ENCODE assay signal across 21 mouse cellular contexts in genomic region chr9:45090811-45091210, GRCm38 (mm10). TPM values are rescaled to one million over a fixed set of nuclear protein-coding genes. Genes with fewer than 3 reads are reported as not detected.
DNase-seq lines count a peak whose midpoint lies in the region; ATAC-seq and TF ChIP-seq lines count a peak whose summit lies in the region.
"Had no signal": no experiment of that assay in that cellular context is flagged by ENCODE, and none has a peak within 500 bp of the region (broad histone marks: within the 10 kb centered on the region; RNA-seq: fewer than 3 reads in every experiment).

No protein-coding gene starts in this region.

- 0 out of 2 replicates have a peak, but pooled peaks have one; percentile 10 for TF ChIP-seq CTCF in kidney, adult 2 months (conservative IDR thresholded peaks at IDR 0.05; ENCODE audit: insufficient read depth, insufficient read length, low read depth, low read length)
- peak; percentile 27 for TF ChIP-seq CTCF in ES-Bruce4 (IDR thresholded peaks at IDR 0.05; ENCODE audit: low read depth, low read length)
- peak; percentile 48 for TF ChIP-seq CTCF in stomach, postnatal 0 days (IDR thresholded peaks at IDR 0.05; ENCODE audit: low read depth)
- no peak; the same call in 1 of the 2 replicates for TF ChIP-seq CTCF in left cerebral cortex, adult 2 months (IDR thresholded peaks at IDR 0.05)

- 73% methylated on average over 3 of the region's 3 CpGs for WGBS in kidney, adult 2 months
- 73% methylated on average over 3 of the region's 3 CpGs for whole genome bisulfite sequencing in midbrain, embryonic 14.5 days
- WGBS in midbrain, embryonic 16.5 days, result 52% methylated on average over 3 of the region's 3 CpGs
- 78% methylated on average over 3 of the region's 3 CpGs for WGBS in stomach, postnatal 0 days

- no peak overlapping the region for H3K9ac ChIP-seq in midbrain, embryonic 14.5 days (replicated peaks; ENCODE audit: low read length)
- H3K9ac ChIP-seq in midbrain, embryonic 16.5 days (ENCODE audit: low read depth, low read length), result no peak overlapping the region
- no peak overlapping the region for H3K9ac ChIP-seq in ES-Bruce4 (ENCODE audit: low read depth, poor library complexity, severe bottlenecking)
- no peak overlapping the region for H3K9ac ChIP-seq in stomach, postnatal 0 days (ENCODE audit: low read length)
- H3K9ac ChIP-seq: forebrain, embryonic 13.5 days; heart, embryonic 12.5 days; hindbrain, embryonic 13.5 days; midbrain, embryonic 13.5 days had no signal

- no peak overlapping the region for H3K4me3 ChIP-seq in kidney, adult 2 months (ENCODE audit: insufficient read depth, low read depth, low read length)
- H3K4me3 ChIP-seq in midbrain, embryonic 14.5 days (replicated peaks; ENCODE audit: low read depth, low read length), result no peak overlapping the region
- H3K4me3 ChIP-seq in midbrain, embryonic 16.5 days (ENCODE audit: low read depth, low read length), result no peak overlapping the region
- no peak overlapping the region for H3K4me3 ChIP-seq in ES-Bruce4 (ENCODE audit: low read depth, low read length)
- no peak overlapping the region for H3K4me3 ChIP-seq in stomach, postnatal 0 days (ENCODE audit: low read depth, low read length)
- no peak overlapping the region for H3K4me3 ChIP-seq in left cerebral cortex, adult 2 months
- H3K4me3 ChIP-seq: forebrain, embryonic 13.5 days; heart, embryonic 12.5 days; hindbrain, embryonic 13.5 days; midbrain, embryonic 13.5 days had no signal

- ATAC-seq in midbrain, embryonic 14.5 days (ENCODE audit: low FRiP score, low TSS enrichment), result no peak
- no peak for ATAC-seq in midbrain, embryonic 16.5 days
- ATAC-seq in stomach, postnatal 0 days (ENCODE audit: low FRiP score, low TSS enrichment), result no peak
- ATAC-seq: CD4-positive, CD25-positive, alpha-beta regulatory T cell, adult 4 months; forebrain, embryonic 13.5 days; midbrain, embryonic 13.5 days had no signal

- no peak for TF ChIP-seq POLR2A in kidney, adult 2 months (IDR thresholded peaks at IDR 0.05; ENCODE audit: low read depth, low read length)
- no peak for TF ChIP-seq POLR2A in ES-Bruce4 (IDR thresholded peaks at IDR 0.05; ENCODE audit: insufficient read depth, low read length)

- H3K27me3 ChIP-seq in kidney, adult 2 months (replicated peaks; ENCODE audit: control insufficient read depth, insufficient read depth, low read length), result no peaks in the 10 kb centered on the region
- H3K27me3 ChIP-seq in midbrain, embryonic 14.5 days (ENCODE audit: control insufficient read depth, insufficient read depth, low read length), result no peaks in the 10 kb centered on the region
- H3K27me3 ChIP-seq in midbrain, embryonic 16.5 days (ENCODE audit: control insufficient read depth, insufficient read depth, low read depth, low read length), result no peaks in the 10 kb centered on the region
- no peaks in the 10 kb centered on the region for H3K27me3 ChIP-seq in ES-Bruce4 (ENCODE audit: control insufficient read depth, insufficient read depth, low read length, poor library complexity, severe bottlenecking)
- no peaks in the 10 kb centered on the region for H3K27me3 ChIP-seq in stomach, postnatal 0 days (ENCODE audit: control insufficient read depth, insufficient read depth, low read length)

- no peak overlapping the region for H3K4me2 ChIP-seq in midbrain, embryonic 14.5 days (ENCODE audit: low read length)
- H3K4me2 ChIP-seq in midbrain, embryonic 16.5 days (ENCODE audit: low read length), result no peak overlapping the region
- no peak overlapping the region for H3K4me2 ChIP-seq in stomach, postnatal 0 days (replicated peaks; ENCODE audit: low read depth)
- H3K4me2 ChIP-seq: forebrain, embryonic 13.5 days; heart, embryonic 12.5 days; hindbrain, embryonic 13.5 days; midbrain, embryonic 13.5 days had no signal

- no peaks in the 10 kb centered on the region for H3K36me3 ChIP-seq in kidney, adult 2 months (ENCODE audit: control insufficient read depth, insufficient read depth, low read length)
- no peaks in the 10 kb centered on the region for H3K36me3 ChIP-seq in midbrain, embryonic 14.5 days (ENCODE audit: control insufficient read depth, insufficient read depth, low read length)
- no peaks in the 10 kb centered on the region for H3K36me3 ChIP-seq in midbrain, embryonic 16.5 days (ENCODE audit: control insufficient read depth, insufficient read depth, low read length)
- H3K36me3 ChIP-seq in ES-Bruce4 (ENCODE audit: control insufficient read depth, insufficient read depth, low read length, poor library complexity, severe bottlenecking), result no peaks in the 10 kb centered on the region
- H3K36me3 ChIP-seq in stomach, postnatal 0 days (ENCODE audit: control insufficient read depth, insufficient read depth, low read length), result no peaks in the 10 kb centered on the region
- H3K36me3 ChIP-seq: heart, embryonic 12.5 days; hindbrain, embryonic 13.5 days; midbrain, embryonic 13.5 days had no signal

- no peak for DNase-seq in kidney, adult 2 months
- no peak for DNase-seq in kidney, adult 8-10 months
- peak; percentile 30 for DNase-seq in midbrain, embryonic 14.5 days
- DNase-seq in stomach, postnatal 0 days (ENCODE audit: low spot score), result no peak
- DNase-seq in left cerebral cortex, adult 2 months (ENCODE audit: extremely low spot score in 1 of 2, low spot score in 2 of 2), result no peak
- DNase-seq: adrenal gland, postnatal 36 days; cerebellum, adult 9-10 months; gastrocnemius, postnatal 36 days; heart, postnatal 14 days; kidney, postnatal 10 days; left cerebral cortex, postnatal 4 days had no signal

- no peak overlapping the region for H3K27ac ChIP-seq in kidney, adult 2 months (ENCODE audit: insufficient read depth, low read depth, low read length)
- no peak overlapping the region for H3K27ac ChIP-seq in midbrain, embryonic 14.5 days (replicated peaks; ENCODE audit: low read depth, low read length)
- no peak overlapping the region for H3K27ac ChIP-seq in midbrain, embryonic 16.5 days (ENCODE audit: low read length)
- H3K27ac ChIP-seq in ES-Bruce4 (ENCODE audit: insufficient read depth, low read length), result no peak overlapping the region
- no peak overlapping the region for H3K27ac ChIP-seq in stomach, postnatal 0 days (replicated peaks)
- no peak overlapping the region for H3K27ac ChIP-seq in left cerebral cortex, adult 2 months
- H3K27ac ChIP-seq: forebrain, embryonic 13.5 days; hindbrain, embryonic 13.5 days; midbrain, embryonic 13.5 days had no signal

- intact Hi-C loops in left cerebral cortex, adult 2 months (cut with DNase I), result no loop called here

- no peaks in the 10 kb centered on the region for H3K9me3 ChIP-seq in midbrain, embryonic 14.5 days (ENCODE audit: control insufficient read depth, low read length)
- H3K9me3 ChIP-seq in midbrain, embryonic 16.5 days (replicated peaks; ENCODE audit: control insufficient read depth, low read length, poor library complexity, severe bottlenecking), result no peaks in the 10 kb centered on the region
- no peaks in the 10 kb centered on the region for H3K9me3 ChIP-seq in ES-Bruce4 (replicated peaks; ENCODE audit: control insufficient read depth, insufficient read depth, low read length, poor library complexity, severe bottlenecking)
- H3K9me3 ChIP-seq in stomach, postnatal 0 days (ENCODE audit: control insufficient read depth, low read length), result no peaks in the 10 kb centered on the region
- H3K9me3 ChIP-seq: forebrain, embryonic 13.5 days; heart, embryonic 12.5 days; hindbrain, embryonic 13.5 days; midbrain, embryonic 13.5 days had no signal

- H3K4me1 ChIP-seq in kidney, adult 2 months (ENCODE audit: control insufficient read depth, insufficient read depth, low read length), result no peaks in the 10 kb centered on the region
- no peaks in the 10 kb centered on the region for H3K4me1 ChIP-seq in midbrain, embryonic 14.5 days (ENCODE audit: control insufficient read depth, insufficient read depth, low read length)
- H3K4me1 ChIP-seq in midbrain, embryonic 16.5 days (ENCODE audit: control insufficient read depth, insufficient read depth, low read length), result no peaks in the 10 kb centered on the region
- H3K4me1 ChIP-seq in ES-Bruce4 (ENCODE audit: control insufficient read depth, insufficient read depth, low read length), result no peaks in the 10 kb centered on the region
- no peaks in the 10 kb centered on the region; the same call in 1 of the 2 replicates for H3K4me1 ChIP-seq in stomach, postnatal 0 days (replicated peaks; ENCODE audit: control insufficient read depth, insufficient read depth)
- H3K4me1 ChIP-seq: forebrain, embryonic 13.5 days; hindbrain, embryonic 13.5 days; midbrain, embryonic 13.5 days had no signal

- TF ChIP-seq EP300 in ES-Bruce4 (IDR thresholded peaks at IDR 0.05; ENCODE audit: insufficient read depth, low read depth, low read length), result no peak
- TF ChIP-seq EP300 in stomach, postnatal 0 days (optimal IDR thresholded peaks at IDR 0.05), result no peak

RNA-seq across cellular contexts. Expression of gene Jaml, which starts 11.8 kb away (rescaled TPM):
- 0.08 and 0.53 TPM in 2 replicates for polyA plus RNA-seq in kidney, adult 2 months (2012; rRNA removed)
- 0.12 and 0.24 TPM in 2 replicates for polyA plus RNA-seq in midbrain, embryonic 14.5 days (2014; fragmentation: Nextera tagmentation; extraction: Ambion mirVana)
- polyA plus RNA-seq in midbrain, embryonic 16.5 days (2015; fragmentation: Nextera tagmentation; extraction: Ambion mirVana), result 0.29 and 0.32 TPM in 2 replicates
- not detected in 2 replicates for polyA plus RNA-seq in ES-Bruce4 (2011; ENCODE audit: insufficient read depth, insufficient read length, low read depth, missing spikeins)
- 3.4 and 3.5 TPM in 2 replicates for polyA plus RNA-seq in stomach, postnatal 0 days (2015; fragmentation: Nextera tagmentation; extraction: Ambion mirVana)
- under 1 TPM; 0.41 to 0.98 TPM for total RNA-seq in left cerebral cortex, adult 2 months (2021)
- polyA plus RNA-seq: forebrain, embryonic 13.5 days had no signal

RNA-seq across cellular contexts. Expression of gene Scn2b, which starts 26.8 kb away (rescaled TPM):
- polyA plus RNA-seq in kidney, adult 2 months (2012; rRNA removed), result 0.45 and 0.58 TPM in 2 replicates
- 6.6 and 8.1 TPM in 2 replicates for polyA plus RNA-seq in midbrain, embryonic 14.5 days (2014; fragmentation: Nextera tagmentation; extraction: Ambion mirVana)
- polyA plus RNA-seq in midbrain, embryonic 16.5 days (2015; fragmentation: Nextera tagmentation; extraction: Ambion mirVana), result 10.0 and 11.3 TPM in 2 replicates
- 0.60 and 0.88 TPM in 2 replicates for polyA plus RNA-seq in ES-Bruce4 (2011; ENCODE audit: insufficient read depth, insufficient read length, low read depth, missing spikeins)
- 0.84 and 0.94 TPM in 2 replicates for polyA plus RNA-seq in stomach, postnatal 0 days (2015; fragmentation: Nextera tagmentation; extraction: Ambion mirVana)
- total RNA-seq in left cerebral cortex, adult 2 months (2021), result 100 to 1,000 TPM; 238 to 254 TPM
- total RNA-seq: liver, adult 2 months; megakaryocyte progenitor cell, adult 5-6 weeks had no signal
- polyA plus RNA-seq: liver, adult 2 months had no signal

RNA-seq across cellular contexts. Expression of gene Mpzl3, which starts 35.8 kb away (rescaled TPM):
- polyA plus RNA-seq in kidney, adult 2 months (2012; rRNA removed), result 2.6 TPM in 2 replicates
- 0.80 and 1.0 TPM in 2 replicates for polyA plus RNA-seq in midbrain, embryonic 14.5 days (2014; fragmentation: Nextera tagmentation; extraction: Ambion mirVana)
- 0.75 and 1.2 TPM in 2 replicates for polyA plus RNA-seq in midbrain, embryonic 16.5 days (2015; fragmentation: Nextera tagmentation; extraction: Ambion mirVana)
- 6.7 and 7.3 TPM in 2 replicates for polyA plus RNA-seq in ES-Bruce4 (2011; ENCODE audit: insufficient read depth, insufficient read length, low read depth, missing spikeins)
- 30.8 and 31.6 TPM in 2 replicates for polyA plus RNA-seq in stomach, postnatal 0 days (2015; fragmentation: Nextera tagmentation; extraction: Ambion mirVana)
- 1 to 10 TPM; 3.9 to 5.0 TPM for total RNA-seq in left cerebral cortex, adult 2 months (2021)

RNA-seq across cellular contexts. Expression of gene Scn4b, which starts 47.4 kb away (rescaled TPM):
- polyA plus RNA-seq in kidney, adult 2 months (2012; rRNA removed), result 13.3 and 13.8 TPM in 2 replicates
- polyA plus RNA-seq in midbrain, embryonic 14.5 days (2014; fragmentation: Nextera tagmentation; extraction: Ambion mirVana), result 0.05 TPM in 1 of 2 replicates, not detected in the other
- 0.28 and 0.31 TPM in 2 replicates for polyA plus RNA-seq in midbrain, embryonic 16.5 days (2015; fragmentation: Nextera tagmentation; extraction: Ambion mirVana)
- polyA plus RNA-seq in ES-Bruce4 (2011; ENCODE audit: insufficient read depth, insufficient read length, low read depth, missing spikeins), result 0.35 and 0.40 TPM in 2 replicates
- polyA plus RNA-seq in stomach, postnatal 0 days (2015; fragmentation: Nextera tagmentation; extraction: Ambion mirVana), result 0.11 TPM in 2 replicates
- total RNA-seq in left cerebral cortex, adult 2 months (2021), result 10 to 100 TPM; 52.1 to 74.9 TPM
- total RNA-seq: megakaryocyte progenitor cell, adult 5-6 weeks had no signal
- polyA plus RNA-seq: intestine, embryonic 14.5 days had no signal

RNA-seq across cellular contexts. Expression of gene Mpzl2, which starts 51.2 kb away (rescaled TPM):
- 18.8 TPM in 2 replicates for polyA plus RNA-seq in kidney, adult 2 months (2012; rRNA removed)
- 0.20 TPM in 1 of 2 replicates, not detected in the other for polyA plus RNA-seq in midbrain, embryonic 14.5 days (2014; fragmentation: Nextera tagmentation; extraction: Ambion mirVana)
- 1.4 TPM in 2 replicates for polyA plus RNA-seq in midbrain, embryonic 16.5 days (2015; fragmentation: Nextera tagmentation; extraction: Ambion mirVana)
- polyA plus RNA-seq in ES-Bruce4 (2011; ENCODE audit: insufficient read depth, insufficient read length, low read depth, missing spikeins), result 58.9 and 64.3 TPM in 2 replicates
- 38.1 and 45.4 TPM in 2 replicates for polyA plus RNA-seq in stomach, postnatal 0 days (2015; fragmentation: Nextera tagmentation; extraction: Ambion mirVana)
- total RNA-seq in left cerebral cortex, adult 2 months (2021), result 1 to 10 TPM; 1.2 to 1.9 TPM
- total RNA-seq: megakaryocyte progenitor cell, adult 5-6 weeks had no signal
- polyA plus RNA-seq: forebrain, embryonic 13.5 days had no signal
